Mouse (Mus musculus): ENCODE results near the gene Dbi.

- TF ChIP-seq POLR2A (IDR thresholded peaks at IDR 0.05; ENCODE audit: low read depth, low read length): no peak
- TF ChIP-seq CTCF (IDR thresholded peaks at IDR 0.05; ENCODE audit: extremely low read depth, insufficient read length, insufficient replicate concordance, low read depth, low read length): no peak
These were observed 5.2 kb downstream of the Dbi start for GRCm38 (mm10) chr1:120115671-120116081.

All from small intestine, adult 2 months (tissue).